Mouse (Mus musculus) layer of hippocampus, postnatal 10 days (tissue): Measurements from ENCODE around the gene Clcnka. TPM values are rescaled to one million over a fixed set of nuclear protein-coding genes. Genes with fewer than 3 reads are reported as not detected.

Source experiments
- DNase-seq, 2 experiments: peaks; one replicate each; pipeline ENCODE4 v3.0.0; 2021; ENCODE audit warnings: low spot score in 2 of 2
- total RNA-seq, 2 experiments: library from RNA; stranded (reverse); gene quantifications; 2 replicates each; pipeline ENCODE4 v1.2.3; 2021

Clcnka gene
- total RNA-seq, 2 experiments from 2014 or later, result not detected

- DNase-seq, result peak in 1 of 2 experiments; percentile 28
Observed at GRCm38 (mm10) chr4:141385275-141385674, 13.2 kb downstream of the Clcnka start.

GRCm38 (mm10) chr4:141382406-141382805, 16.1 kb downstream of the Clcnka start:
- peak; percentile 45 to 49 for DNase-seq

GRCm38 (mm10) chr4:141379674-141380073, 18.9 kb downstream of the Clcnka start:
- no peak for DNase-seq

DNA sequence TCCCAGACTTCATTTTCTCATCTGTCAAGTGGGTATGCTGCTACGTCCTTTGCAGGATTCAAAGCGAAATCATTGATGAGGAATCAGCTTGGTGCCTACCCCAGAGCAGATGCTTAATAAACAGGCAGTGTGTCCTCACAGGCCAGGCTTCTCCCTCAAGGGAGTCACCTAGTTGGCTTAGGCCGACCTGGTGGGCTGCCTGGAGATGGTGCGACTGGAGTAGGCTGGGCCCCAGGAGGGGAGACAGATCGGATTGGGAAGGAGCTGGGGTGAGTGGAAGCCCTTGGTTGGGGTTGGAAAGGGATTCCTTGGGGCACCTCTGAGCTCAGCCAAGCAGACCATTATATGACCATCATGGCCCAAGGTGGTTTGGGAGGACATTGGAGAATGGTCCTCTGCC, 26.1 kb downstream of the Clcnka start:
- no peak for DNase-seq

DNA sequence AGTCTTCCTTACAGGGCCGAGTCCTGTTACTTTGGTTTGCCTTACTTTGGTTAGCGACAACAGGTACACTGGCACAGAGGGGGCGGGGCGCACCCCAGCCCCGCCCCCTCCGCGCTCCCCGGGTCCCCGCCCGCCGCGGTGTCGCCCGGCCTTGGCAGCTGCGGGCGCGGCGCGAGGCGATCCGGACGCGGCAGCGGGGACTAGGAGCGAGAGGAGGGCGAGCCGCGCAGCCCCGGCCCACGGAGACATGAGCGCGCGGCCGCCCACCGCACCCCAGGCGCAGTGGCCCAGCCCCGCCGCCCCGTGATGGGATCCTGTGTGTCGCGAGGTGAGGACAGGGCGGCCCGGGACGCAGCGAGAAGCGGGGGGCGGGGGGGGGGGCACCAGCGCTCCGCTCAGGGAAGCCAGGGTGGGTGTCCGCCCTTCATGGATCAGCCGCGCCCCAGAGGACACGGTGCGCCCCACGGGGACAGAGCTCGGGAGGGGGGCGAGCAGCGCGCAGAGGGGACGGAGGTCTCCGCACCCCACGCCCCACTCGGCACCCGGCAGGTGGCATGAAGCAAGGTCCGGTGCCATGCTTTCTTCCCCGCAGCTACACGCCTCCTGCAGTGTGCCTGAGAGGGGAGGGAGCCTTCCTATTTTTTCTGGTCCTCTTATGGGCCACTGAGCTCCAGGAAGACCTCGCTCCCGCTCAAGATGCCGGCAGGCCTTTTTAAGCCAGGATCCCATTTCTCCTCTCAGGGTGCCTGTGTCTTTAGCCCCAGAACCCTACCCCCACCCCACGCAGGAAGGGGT, 30.3 kb downstream of the Clcnka start, which contains the start of gene Fam131c:
Gene Fam131c, plus strand, starts transcription at position 224 of the 795 bp plus-strand sequence.
- no peak for DNase-seq

- no peak for DNase-seq
Observed at GRCm38 (mm10) chr4:141365876-141366275, 32.6 kb downstream of the Clcnka start.

- DNase-seq, result no peak
Observed at GRCm38 (mm10) chr4:141365126-141365525, 33.4 kb downstream of the Clcnka start.

GRCm38 (mm10) chr4:141362937-141363548, 35.5 kb downstream of the Clcnka start:
- DNase-seq, result peak; percentile 87 to 88

DNA sequence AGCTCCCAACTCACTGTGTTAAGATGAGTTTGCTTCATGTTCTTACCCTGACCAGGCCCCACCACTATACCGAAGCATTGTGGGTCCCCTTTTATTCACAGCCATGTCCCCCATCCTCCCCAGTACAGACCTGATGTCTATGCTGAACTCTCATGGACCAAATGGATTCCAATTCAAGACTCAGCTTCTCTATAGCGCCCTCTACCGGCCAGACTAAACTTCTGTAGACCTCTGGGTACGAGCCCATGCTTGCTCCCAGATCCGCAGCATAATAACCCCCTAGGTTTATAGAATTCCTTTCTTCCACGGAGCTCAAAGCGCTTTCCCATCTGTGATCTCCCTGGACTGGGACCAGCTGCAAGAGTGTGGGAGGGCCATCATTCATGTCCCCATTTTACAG, 37.7 kb downstream of the Clcnka start:
- peak; percentile 27 to 47 for DNase-seq

GRCm38 (mm10) chr4:141359222-141359621, 39.3 kb downstream of the Clcnka start:
- DNase-seq, result no peak

- no peak for DNase-seq
Observed at GRCm38 (mm10) chr4:141357811-141358210, 40.7 kb downstream of the Clcnka start.

DNA sequence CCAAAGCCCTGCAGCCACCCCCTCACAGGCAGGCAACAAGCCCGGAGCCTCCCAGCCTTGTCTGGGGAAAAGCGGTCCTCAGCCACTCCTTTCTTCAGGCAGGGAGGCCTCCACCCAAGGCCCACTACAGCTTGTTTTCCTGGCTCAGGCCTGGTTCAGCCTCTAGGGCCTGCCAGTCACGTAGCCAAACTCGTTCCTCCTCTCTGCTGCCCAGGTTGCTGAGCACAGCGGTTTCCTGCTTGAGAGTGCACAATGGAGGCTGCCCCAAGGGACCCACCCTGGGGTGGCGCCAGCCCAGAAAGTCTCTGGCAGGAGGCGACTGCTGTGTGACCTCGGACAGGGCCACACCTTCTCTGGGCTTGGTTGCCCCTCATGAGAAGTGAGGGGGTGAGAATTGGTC, 44.7 kb downstream of the Clcnka start:
- DNase-seq, result no peak

GRCm38 (mm10) chr4:141352986-141353385, 45.5 kb downstream of the Clcnka start:
- no peak for DNase-seq

DNA sequence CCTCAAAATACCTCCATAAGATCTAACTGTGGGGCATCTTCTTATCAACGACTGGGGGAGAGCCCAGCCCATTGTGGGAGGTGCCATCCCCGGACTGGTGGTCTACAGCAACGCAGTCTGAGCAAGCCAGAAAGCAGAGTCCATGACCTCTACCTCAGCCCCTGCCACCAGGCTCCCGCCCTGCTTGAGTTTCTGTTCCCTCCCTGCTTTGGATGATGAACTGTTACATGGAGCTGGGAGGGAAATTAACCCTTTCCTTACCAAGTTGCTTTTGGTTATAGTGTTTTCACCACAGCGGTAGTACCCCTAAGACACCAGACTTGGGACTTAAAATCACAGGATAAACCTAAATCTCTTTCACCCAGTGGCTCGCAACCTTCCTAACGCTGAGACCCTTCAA, 46.6 kb downstream of the Clcnka start:
- DNase-seq, result no peak

GRCm38 (mm10) chr4:141350015-141350414, 48.5 kb downstream of the Clcnka start:
- DNase-seq, result no peak

DNA sequence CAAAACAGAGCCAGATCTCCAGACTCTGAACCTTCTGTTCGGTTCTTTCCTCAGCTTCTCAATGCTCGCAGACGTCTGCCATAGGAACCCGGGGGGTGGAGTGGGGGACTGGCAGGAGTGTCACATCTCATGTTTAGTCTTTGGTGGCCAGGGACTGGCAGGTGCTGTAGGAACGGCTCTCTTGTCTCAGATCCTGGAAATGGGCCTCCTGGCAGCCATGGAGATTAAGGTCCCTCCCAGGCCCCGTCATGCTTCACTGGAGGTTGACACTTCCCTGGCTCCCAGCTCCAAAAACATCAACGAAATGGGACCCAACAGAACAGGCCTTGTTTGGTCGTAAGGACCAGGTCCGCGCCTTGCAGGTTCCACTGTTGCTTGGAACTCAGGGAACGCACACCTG, 49.9 kb downstream of the Clcnka start:
- DNase-seq, result no peak

DNA sequence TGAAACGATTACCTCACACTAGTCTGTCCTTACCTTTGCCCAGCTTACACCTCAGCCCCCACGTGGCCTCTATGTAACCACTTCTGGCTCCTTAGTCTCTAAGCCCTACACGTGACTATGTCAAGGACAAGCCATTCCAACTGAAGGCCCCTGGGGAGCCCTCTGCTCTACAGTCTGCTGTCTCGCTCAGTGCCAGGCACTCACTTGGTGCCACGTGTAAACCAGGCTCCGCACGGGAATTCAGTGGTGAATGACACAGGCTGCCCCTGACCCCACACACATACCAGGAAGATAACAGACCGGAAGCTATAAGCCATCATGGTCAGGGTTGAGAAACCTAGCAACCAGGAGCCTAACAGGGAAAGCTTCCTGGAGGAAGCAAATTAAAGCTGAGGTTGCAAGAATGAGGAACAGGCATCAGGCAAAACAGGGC, 51.1 kb downstream of the Clcnka start:
- no peak for DNase-seq

GRCm38 (mm10) chr4:141345219-141345618, 53.3 kb downstream of the Clcnka start:
- no peak for DNase-seq

DNA sequence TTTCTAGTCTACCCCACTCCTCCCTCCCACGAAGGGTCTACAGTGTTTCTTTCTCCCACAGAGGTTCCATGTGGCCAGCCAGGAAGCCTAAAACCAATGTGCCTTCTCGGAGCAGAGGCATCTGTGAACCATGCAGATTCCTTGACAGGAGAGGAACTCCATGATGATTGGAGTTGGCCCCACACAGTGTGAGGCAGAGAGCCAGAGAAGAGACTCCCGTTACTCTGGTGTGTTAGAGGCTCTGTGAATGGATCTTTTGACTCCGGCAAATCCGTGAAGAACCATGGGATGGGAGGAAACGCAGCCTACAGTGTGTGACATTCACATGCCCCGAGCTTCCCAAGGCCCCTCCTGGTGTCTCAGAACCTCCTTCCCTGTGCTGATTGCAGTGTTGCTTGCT, 55.0 kb downstream of the Clcnka start:
- no peak for DNase-seq

DNA sequence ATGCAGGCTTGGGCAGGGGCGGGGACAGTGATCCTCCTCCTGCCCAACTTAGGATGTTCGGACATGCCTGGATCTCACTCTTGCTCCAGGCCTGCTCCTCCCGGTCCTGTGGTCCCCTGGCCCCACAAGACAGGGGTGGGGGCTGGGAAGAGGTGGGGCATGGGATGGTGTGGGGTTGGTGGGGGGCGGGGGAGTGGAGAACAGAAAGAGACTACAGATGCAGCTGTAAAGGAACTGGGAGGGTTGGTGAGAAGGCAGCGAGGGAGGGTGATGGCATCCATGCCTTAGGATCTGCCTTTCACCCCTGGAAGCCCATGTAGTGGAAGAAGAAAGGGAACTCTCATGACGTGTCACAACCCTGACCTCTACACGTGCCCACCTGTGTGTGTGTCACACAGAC, 57.0 kb downstream of the Clcnka start:
- DNase-seq, result no peak

DNA sequence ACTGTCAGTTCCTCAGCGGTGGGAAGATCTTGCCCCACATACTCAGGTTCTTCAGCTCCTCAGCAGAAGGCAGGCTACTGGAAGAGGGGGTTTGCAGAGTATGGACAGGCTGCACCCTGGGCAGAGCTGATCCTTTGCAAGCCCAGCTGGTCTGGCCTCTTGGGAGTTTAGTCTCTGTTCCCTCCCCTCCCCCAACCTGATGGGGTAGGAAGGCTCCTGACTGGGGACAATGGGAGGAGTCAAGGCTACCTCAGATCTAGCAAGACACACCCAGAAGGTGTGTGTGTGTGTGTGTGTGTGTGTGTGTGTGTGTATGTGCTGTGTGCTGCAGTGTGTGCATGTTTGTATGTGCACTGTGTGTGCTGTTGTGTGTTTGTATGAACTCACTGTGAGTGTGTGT, 59.7 kb downstream of the Clcnka start:
- DNase-seq, result no peak

DNA sequence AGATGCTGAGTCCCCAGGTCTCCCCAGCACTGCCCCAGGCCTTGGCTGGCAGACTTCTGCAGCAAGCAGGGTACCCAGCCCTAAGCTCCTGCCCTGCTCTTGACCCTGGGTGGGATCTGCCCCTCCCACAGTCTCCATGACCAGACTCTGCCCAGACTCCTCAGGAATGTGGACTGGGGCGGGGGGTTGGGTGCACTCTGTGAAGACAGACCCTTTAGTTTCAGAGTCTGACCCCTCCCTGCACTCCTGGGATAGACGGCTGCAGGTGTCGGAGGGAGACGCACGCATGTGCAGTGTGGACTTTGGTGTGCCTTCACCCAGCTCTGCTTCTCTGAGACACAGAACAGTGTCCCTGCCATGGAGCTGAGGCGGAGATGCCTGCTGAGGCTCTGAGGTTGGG, 60.5 kb downstream of the Clcnka start:
- no peak for DNase-seq

DNA sequence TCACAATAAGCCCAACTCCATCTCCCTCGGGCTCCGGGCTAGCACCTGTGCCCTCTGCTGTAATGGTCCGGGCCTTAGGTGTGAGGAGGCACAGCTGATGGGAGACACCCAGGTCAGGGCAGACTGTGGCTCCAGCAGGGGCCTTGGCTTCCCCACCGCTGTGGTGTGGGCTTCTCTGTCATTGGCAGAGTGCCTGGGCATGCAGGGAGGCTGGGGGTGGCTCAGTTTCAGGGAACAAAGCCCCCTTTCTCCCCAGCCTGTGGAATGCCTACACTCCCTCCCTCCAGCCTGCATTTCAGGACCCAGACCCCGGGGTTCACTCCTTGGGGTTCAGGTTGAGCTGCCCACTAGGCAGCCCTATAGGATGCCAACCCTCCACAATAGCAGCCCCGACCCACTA, 62.3 kb downstream of the Clcnka start:
- peak in 1 of 2 experiments; percentile 43 for DNase-seq
